Mouse (Mus musculus): ENCODE results near the gene Xpo4.

Xpo4 gene

GRCm38 (mm10) chr14:57682751-57683150 lies 17.5 kb upstream of the Xpo4 start:
- DNase-seq (ENCODE audit: low read depth, low spot score), result no peak

GRCm38 (mm10) chr14:57679958-57680535 lies 14.8 kb upstream of the Xpo4 start:
- peak; percentile 87 for DNase-seq (ENCODE audit: low read depth, low spot score)

GRCm38 (mm10) chr14:57679523-57679922 lies 14.3 kb upstream of the Xpo4 start:
- DNase-seq (ENCODE audit: low read depth, low spot score), result no peak

- DNase-seq (ENCODE audit: low read depth, low spot score), result no peak
Measured at GRCm38 (mm10) chr14:57675481-57675880, 10.3 kb upstream of the Xpo4 start.

- no peak for DNase-seq (ENCODE audit: low read depth, low spot score)
Measured at GRCm38 (mm10) chr14:57665628-57665950, 359 bp upstream of the Xpo4 start.

GRCm38 (mm10) chr14:57664311-57664821 lies 864 bp downstream of the Xpo4 start:
- peak; percentile 44 for DNase-seq (ENCODE audit: low read depth, low spot score)

GRCm38 (mm10) chr14:57663630-57664029 lies 1.6 kb downstream of the Xpo4 start:
- DNase-seq (ENCODE audit: low read depth, low spot score), result no peak

- DNase-seq (ENCODE audit: low read depth, low spot score), result peak; percentile 56
Measured at GRCm38 (mm10) chr14:57658301-57658700, 6.9 kb downstream of the Xpo4 start.

- no peak for DNase-seq (ENCODE audit: low read depth, low spot score)
Measured at GRCm38 (mm10) chr14:57657500-57657899, 7.7 kb downstream of the Xpo4 start.

- peak; percentile 80 for DNase-seq (ENCODE audit: low read depth, low spot score)
Measured at GRCm38 (mm10) chr14:57656519-57656918, 8.7 kb downstream of the Xpo4 start.

- no peak for DNase-seq (ENCODE audit: low read depth, low spot score)
Measured at GRCm38 (mm10) chr14:57649501-57649900, 15.7 kb downstream of the Xpo4 start.

- no peak for DNase-seq (ENCODE audit: low read depth, low spot score)
Measured at GRCm38 (mm10) chr14:57646155-57646554, 19.1 kb downstream of the Xpo4 start.

GRCm38 (mm10) chr14:57639153-57639552 lies 26.1 kb downstream of the Xpo4 start:
- no peak for DNase-seq (ENCODE audit: low read depth, low spot score)

- no peak for DNase-seq (ENCODE audit: low read depth, low spot score)
Measured at GRCm38 (mm10) chr14:57634141-57634540, 31.1 kb downstream of the Xpo4 start.

GRCm38 (mm10) chr14:57629595-57629994 lies 35.6 kb downstream of the Xpo4 start:
- no peak for DNase-seq (ENCODE audit: low read depth, low spot score)

- DNase-seq (ENCODE audit: low read depth, low spot score), result no peak
Measured at GRCm38 (mm10) chr14:57622934-57623333, 42.3 kb downstream of the Xpo4 start.

GRCm38 (mm10) chr14:57621699-57622098 lies 43.5 kb downstream of the Xpo4 start:
- no peak for DNase-seq (ENCODE audit: low read depth, low spot score)

GRCm38 (mm10) chr14:57620598-57621236 lies 44.5 kb downstream of the Xpo4 start:
- DNase-seq (ENCODE audit: low read depth, low spot score), result no peak

GRCm38 (mm10) chr14:57619487-57619886 lies 45.7 kb downstream of the Xpo4 start:
- peak; percentile 77 for DNase-seq (ENCODE audit: low read depth, low spot score)

GRCm38 (mm10) chr14:57617675-57618074 lies 47.6 kb downstream of the Xpo4 start:
- DNase-seq (ENCODE audit: low read depth, low spot score), result no peak

GRCm38 (mm10) chr14:57616339-57616965 lies 48.8 kb downstream of the Xpo4 start:
- no peak for DNase-seq (ENCODE audit: low read depth, low spot score)

- DNase-seq (ENCODE audit: low read depth, low spot score), result no peak
Measured at GRCm38 (mm10) chr14:57615828-57616227, 49.4 kb downstream of the Xpo4 start.

GRCm38 (mm10) chr14:57611034-57611433 lies 54.2 kb downstream of the Xpo4 start:
- DNase-seq (ENCODE audit: low read depth, low spot score), result no peak

Measured in ES-CJ7 (cell line).